ENCODE assay signal across 20 mouse cellular contexts in the genomic region with DNA sequence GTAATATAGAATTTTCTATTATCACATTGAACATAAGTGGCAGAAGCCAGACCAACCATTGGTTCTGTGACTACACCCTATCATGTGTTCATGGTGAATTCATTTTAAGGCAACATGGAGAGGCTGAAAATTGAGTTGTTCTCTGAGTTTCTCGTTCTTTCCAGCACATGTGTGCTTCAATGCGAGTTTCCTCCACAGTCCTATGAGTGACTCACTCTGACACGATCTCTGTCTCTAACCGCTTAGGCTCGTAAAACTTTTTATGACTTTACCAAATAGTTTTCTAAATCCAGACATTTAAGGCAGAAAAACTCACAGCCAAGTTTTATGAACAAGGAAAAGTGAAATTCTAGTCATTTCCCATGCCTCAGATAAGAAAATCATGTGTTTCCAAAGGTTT.
A peak's percentile ranks its signal among the peaks of the same experiment; 100 is the strongest.
DNase-seq lines count a peak whose midpoint lies in the region; ATAC-seq and TF ChIP-seq lines count a peak whose summit lies in the region.
"Had no signal": no experiment of that assay in that cellular context is flagged by ENCODE, and none has a peak within 500 bp of the region (broad histone marks: within the 10 kb centered on the region; RNA-seq: fewer than 3 reads in every experiment).

No protein-coding gene starts in this region.

- peak; percentile 8 for DNase-seq in kidney, postnatal 0 days (ENCODE audit: low spot score)
- DNase-seq in kidney, postnatal 36 days, result no peak
- DNase-seq in cerebellum, adult 18-20 months, result no peak
- DNase-seq: adrenal gland, adult 8-10 months; adrenal gland, postnatal 25 days; cerebellum, adult 11-12 months; cerebellum, adult 9-10 months; cerebellum, postnatal 14 days; gastrocnemius, postnatal 14 days had no signal

- H3K79me2 ChIP-seq in C2C12 (ENCODE audit: control insufficient read depth, insufficient read depth), result no peaks in the 10 kb centered on the region

- no peak overlapping the region for H3K27ac ChIP-seq in kidney, postnatal 0 days
- 0 out of 2 replicates have a peak overlapping the region, but pooled peaks have one; percentile 1 for H3K27ac ChIP-seq in limb, embryonic 15.5 days
- H3K27ac ChIP-seq in neural tube, embryonic 15.5 days (replicated peaks), result no peak overlapping the region
- H3K27ac ChIP-seq: forebrain, embryonic 12.5 days; forebrain, embryonic 15.5 days; hindbrain, embryonic 10.5 days; hindbrain, embryonic 13.5 days; intestine, embryonic 15.5 days had no signal

- H3K4me2 ChIP-seq in kidney, postnatal 0 days (ENCODE audit: low read length), result no peak overlapping the region
- no peak overlapping the region for H3K4me2 ChIP-seq in limb, embryonic 15.5 days
- no peak overlapping the region for H3K4me2 ChIP-seq in neural tube, embryonic 15.5 days
- H3K4me2 ChIP-seq: forebrain, embryonic 12.5 days; forebrain, embryonic 15.5 days; heart, embryonic 11.5 days; hindbrain, embryonic 13.5 days; intestine, embryonic 15.5 days had no signal

- TF ChIP-seq CTCF in kidney, postnatal 0 days (IDR thresholded peaks at IDR 0.05; ENCODE audit: low read depth), result no peak
- TF ChIP-seq CTCF in C2C12 (IDR thresholded peaks at IDR 0.05; ENCODE audit: control insufficient read depth, insufficient read depth, insufficient read length), result no peak

- no peaks in the 10 kb centered on the region for H3K27me3 ChIP-seq in kidney, postnatal 0 days (ENCODE audit: insufficient read depth, low read length)
- no peaks in the 10 kb centered on the region for H3K27me3 ChIP-seq in C2C12 (ENCODE audit: control insufficient read depth, insufficient read depth, insufficient read length)
- peaks cover 6% of the 10 kb centered on the region; the same call in 1 of the 2 replicates for H3K27me3 ChIP-seq in limb, embryonic 15.5 days
- H3K27me3 ChIP-seq in neural tube, embryonic 15.5 days (replicated peaks), result no peaks in the 10 kb centered on the region
- H3K27me3 ChIP-seq: forebrain, embryonic 12.5 days; forebrain, embryonic 15.5 days; hindbrain, embryonic 13.5 days; intestine, embryonic 15.5 days had no signal

- no peaks in the 10 kb centered on the region for H3K36me3 ChIP-seq in kidney, postnatal 0 days (ENCODE audit: insufficient read depth, low read length)
- H3K36me3 ChIP-seq in C2C12 (ENCODE audit: control insufficient read depth, insufficient read depth), result no peaks in the 10 kb centered on the region
- H3K36me3 ChIP-seq in limb, embryonic 15.5 days, result no peaks in the 10 kb centered on the region
- no peaks in the 10 kb centered on the region for H3K36me3 ChIP-seq in neural tube, embryonic 15.5 days
- H3K36me3 ChIP-seq: forebrain, embryonic 12.5 days; forebrain, embryonic 15.5 days; hindbrain, embryonic 10.5 days; hindbrain, embryonic 13.5 days; intestine, embryonic 15.5 days had no signal

- ATAC-seq in kidney, postnatal 0 days (replicated peaks; ENCODE audit: low FRiP score, low read depth), result no peak
- peak; percentile 58; the same call in 1 of the 2 replicates for ATAC-seq in limb, embryonic 15.5 days (ENCODE audit: insufficient number of reproducible peaks, low FRiP score, low TSS enrichment, low read depth)
- no peak for ATAC-seq in neural tube, embryonic 15.5 days (ENCODE audit: low FRiP score)
- ATAC-seq: activated CD4-positive, CD25-positive, alpha-beta regulatory T cell, adult 4 months; forebrain, embryonic 15.5 days; hindbrain, embryonic 16.5 days; intestine, embryonic 15.5 days had no signal

- WGBS in kidney, postnatal 0 days, result 54% methylated on average over 5 of the region's 5 CpGs
- whole genome bisulfite sequencing in limb, embryonic 15.5 days, result 16% methylated on average over 5 of the region's 5 CpGs
- 86% methylated on average over 5 of the region's 5 CpGs for WGBS in neural tube, embryonic 15.5 days

- H3K79me3 ChIP-seq in C2C12 (ENCODE audit: low read depth), result no peaks in the 10 kb centered on the region

- H3K4me1 ChIP-seq in kidney, postnatal 0 days (replicated peaks; ENCODE audit: insufficient read depth, low read length), result no peaks in the 10 kb centered on the region
- peaks cover 5% of the 10 kb centered on the region for H3K4me1 ChIP-seq in limb, embryonic 15.5 days
- H3K4me1 ChIP-seq in neural tube, embryonic 15.5 days, result no peaks in the 10 kb centered on the region
- H3K4me1 ChIP-seq: forebrain, embryonic 12.5 days; forebrain, embryonic 15.5 days; hindbrain, embryonic 10.5 days; hindbrain, embryonic 13.5 days; intestine, embryonic 15.5 days had no signal

- no peak overlapping the region for H3K4me3 ChIP-seq in kidney, postnatal 0 days (replicated peaks; ENCODE audit: low read depth, low read length)
- no peak overlapping the region for H3K4me3 ChIP-seq in C2C12 (ENCODE audit: insufficient read depth, poor library complexity, severe bottlenecking)
- no peak overlapping the region for H3K4me3 ChIP-seq in limb, embryonic 15.5 days
- no peak overlapping the region for H3K4me3 ChIP-seq in neural tube, embryonic 15.5 days (replicated peaks)
- H3K4me3 ChIP-seq: forebrain, embryonic 12.5 days; forebrain, embryonic 15.5 days; hindbrain, embryonic 10.5 days; hindbrain, embryonic 13.5 days; intestine, embryonic 15.5 days had no signal

- H3K9me3 ChIP-seq in kidney, postnatal 0 days (replicated peaks; ENCODE audit: low read length), result no peaks in the 10 kb centered on the region
- no peaks in the 10 kb centered on the region for H3K9me3 ChIP-seq in limb, embryonic 15.5 days
- no peaks in the 10 kb centered on the region for H3K9me3 ChIP-seq in neural tube, embryonic 15.5 days (replicated peaks)
- H3K9me3 ChIP-seq: forebrain, embryonic 12.5 days; forebrain, embryonic 15.5 days; hindbrain, embryonic 10.5 days; hindbrain, embryonic 13.5 days; intestine, embryonic 15.5 days had no signal

- H3ac ChIP-seq in C2C12 (ENCODE audit: control insufficient read depth, insufficient read length, low read depth), result no peak overlapping the region

- no peak overlapping the region for H3K9ac ChIP-seq in kidney, postnatal 0 days (ENCODE audit: low read depth, low read length)
- H3K9ac ChIP-seq in limb, embryonic 15.5 days, result no peak overlapping the region
- H3K9ac ChIP-seq in neural tube, embryonic 15.5 days (replicated peaks), result no peak overlapping the region
- H3K9ac ChIP-seq: forebrain, embryonic 12.5 days; forebrain, embryonic 15.5 days; hindbrain, embryonic 13.5 days; intestine, embryonic 15.5 days had no signal

TF ChIP-seq in C2C12, 6 proteins besides CTCF, POLR2A, EP300 and RAD21:
- TF ChIP-seq MAX (IDR thresholded peaks at IDR 0.05), result peak; percentile 37
- TF ChIP-seq USF1 (IDR thresholded peaks at IDR 0.05; ENCODE audit: low read depth), result no peak
- TF ChIP-seq MYOD1 (IDR thresholded peaks at IDR 0.05; ENCODE audit: control insufficient read depth, insufficient read length, low read depth), result no peak
- TF ChIP-seq FOSL1 (IDR thresholded peaks at IDR 0.05; ENCODE audit: insufficient read depth, low read length, poor library complexity, severe bottlenecking), result peak; percentile 64
